Mouse (Mus musculus) embryo, embryonic 11 days (tissue): ENCODE results near the gene Gm17490.
A peak's percentile ranks its signal among the peaks of the same experiment; 100 is the strongest.

Source experiments
- DNase-seq: peaks from one replicate; pipeline ENCODE4 v3.0.0-alpha.2; 2015

The Gm17490 gene

DNA sequence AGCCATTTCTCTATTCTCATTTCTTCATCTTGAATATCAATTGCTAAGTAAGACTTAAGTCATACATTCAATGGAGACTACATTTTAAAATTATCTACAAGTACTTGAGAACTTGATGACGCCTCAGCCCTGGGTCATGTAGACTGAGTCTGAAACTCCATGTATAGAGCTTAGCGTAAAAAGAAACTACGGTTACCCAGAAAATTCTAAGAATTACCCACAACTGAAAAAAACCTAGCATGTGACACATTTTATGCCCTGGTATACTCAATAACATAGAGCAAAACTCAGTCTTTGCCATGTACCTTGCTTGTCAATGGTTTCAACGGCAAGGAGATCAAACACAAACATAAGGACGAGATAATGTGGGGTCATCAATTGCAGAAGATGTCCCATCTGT lies at the start of gene Gm17490:
TSS of gene Gm17490 (minus strand) at position 375 of the 400 bp plus-strand sequence.
- DNase-seq = no peak

DNA sequence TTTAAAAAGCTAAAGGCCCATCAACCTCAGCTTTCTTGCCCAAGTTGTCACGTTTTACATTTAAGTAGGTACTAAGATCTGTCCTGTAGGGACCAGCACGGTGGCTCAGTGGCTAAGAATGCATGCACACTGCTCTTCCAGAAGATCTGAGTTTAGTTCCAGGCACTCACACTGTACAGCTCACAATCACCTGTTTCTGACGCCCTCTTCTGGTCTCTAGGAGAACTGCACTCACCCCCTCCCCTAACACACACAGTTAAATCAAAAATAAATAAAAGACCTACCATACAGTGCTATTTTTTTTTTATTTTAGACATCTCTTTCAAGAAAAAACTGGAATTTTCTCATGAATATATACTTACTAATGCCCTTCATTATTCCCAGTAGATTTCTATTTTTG lies 46.1 kb upstream of the Gm17490 start:
- no peak for DNase-seq

DNA sequence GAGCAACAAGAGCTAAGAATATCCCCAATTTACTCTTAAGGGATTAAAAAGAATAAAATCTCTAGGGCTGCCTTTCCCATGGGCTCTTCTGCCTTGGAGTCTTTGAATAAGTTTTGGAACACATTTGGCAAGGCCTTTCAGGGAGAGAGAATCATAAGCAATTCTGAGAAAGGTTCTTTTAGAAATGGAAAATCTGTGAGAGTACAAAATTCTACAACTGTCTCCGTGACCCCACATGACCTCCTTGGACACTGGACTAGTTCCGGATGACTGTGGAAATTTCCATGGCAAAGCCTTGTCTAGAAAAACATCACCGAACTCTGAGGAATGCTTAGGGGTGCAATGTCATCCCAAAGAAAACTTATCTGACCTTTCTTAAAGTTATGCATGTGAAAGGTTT lies 39.3 kb upstream of the Gm17490 start:
- DNase-seq = no peak

DNA sequence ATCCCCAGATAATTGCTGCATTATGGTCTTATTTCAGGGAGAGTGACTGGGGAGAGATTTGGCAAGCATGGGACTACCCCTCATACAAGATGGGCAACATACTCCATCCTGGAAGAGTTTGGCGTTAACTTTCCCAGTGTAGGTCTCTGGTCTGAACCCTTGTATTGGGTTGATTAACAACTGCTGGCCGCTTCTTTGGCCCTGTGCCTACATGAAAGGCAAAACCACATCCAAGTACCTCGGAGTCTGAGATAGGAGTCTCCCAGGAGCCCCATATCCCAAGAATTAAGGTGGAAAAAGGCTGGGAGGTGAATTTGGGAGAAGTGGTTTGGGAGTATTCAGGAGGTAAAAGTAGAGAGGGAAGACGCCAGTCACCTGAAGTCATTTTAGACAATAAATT lies 38.7 kb upstream of the Gm17490 start:
- no peak for DNase-seq

DNA sequence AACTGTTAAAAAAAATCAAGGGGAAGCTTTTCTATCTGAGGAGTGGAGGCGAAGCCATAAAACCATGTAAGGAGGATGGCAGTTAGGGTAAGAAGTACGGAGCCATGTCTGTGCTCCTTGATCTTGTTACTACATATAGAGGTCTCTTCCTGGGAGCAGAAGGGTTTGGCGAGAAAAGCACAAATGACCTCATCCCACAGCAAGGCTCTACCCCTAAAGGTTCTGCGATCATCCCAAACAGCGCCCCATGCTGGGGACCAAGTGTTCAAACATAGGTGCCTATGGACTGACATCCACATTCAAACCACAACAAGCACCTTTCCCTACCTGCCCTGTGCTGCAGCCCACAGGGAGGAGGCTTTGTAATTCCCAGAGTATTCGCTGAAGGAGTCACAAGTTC lies 38.3 kb upstream of the Gm17490 start:
- peak; percentile 15 for DNase-seq

DNA sequence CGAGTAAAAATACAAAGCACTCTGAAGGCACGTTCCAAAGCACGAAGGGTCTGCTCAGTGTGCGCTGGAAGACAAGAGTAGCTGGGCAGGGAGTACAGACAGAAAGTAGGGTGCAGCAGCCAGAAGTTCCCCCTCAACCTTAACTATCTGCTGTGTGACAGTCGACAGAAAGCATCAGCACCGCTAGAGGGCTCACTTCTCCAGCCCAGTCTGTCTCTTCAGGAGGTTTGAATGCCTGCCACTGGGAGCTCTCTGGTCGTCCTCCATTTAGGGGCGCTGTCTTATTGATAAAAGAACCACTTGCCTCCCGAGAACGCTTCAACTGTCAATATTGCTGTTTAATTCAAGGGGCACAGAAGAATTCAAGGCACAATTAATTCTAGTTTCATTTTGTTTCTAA lies 37.9 kb upstream of the Gm17490 start:
- DNase-seq = peak; percentile 84

DNA sequence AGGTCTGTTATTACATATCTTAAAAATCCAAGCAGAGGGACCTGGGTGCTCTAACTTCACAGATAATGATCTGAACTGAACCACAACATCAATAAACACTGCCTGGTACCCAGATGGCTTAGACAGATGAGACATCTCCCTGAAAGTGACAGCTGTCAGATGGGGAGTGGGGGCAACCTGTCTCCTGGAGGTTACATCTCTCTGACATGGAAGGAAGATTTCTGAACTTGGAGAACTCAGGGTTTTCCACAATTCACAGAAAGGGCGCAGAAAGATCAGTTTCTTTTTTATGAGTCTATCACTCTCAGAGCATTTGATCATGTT lies 36.8 kb upstream of the Gm17490 start:
- no peak for DNase-seq

DNA sequence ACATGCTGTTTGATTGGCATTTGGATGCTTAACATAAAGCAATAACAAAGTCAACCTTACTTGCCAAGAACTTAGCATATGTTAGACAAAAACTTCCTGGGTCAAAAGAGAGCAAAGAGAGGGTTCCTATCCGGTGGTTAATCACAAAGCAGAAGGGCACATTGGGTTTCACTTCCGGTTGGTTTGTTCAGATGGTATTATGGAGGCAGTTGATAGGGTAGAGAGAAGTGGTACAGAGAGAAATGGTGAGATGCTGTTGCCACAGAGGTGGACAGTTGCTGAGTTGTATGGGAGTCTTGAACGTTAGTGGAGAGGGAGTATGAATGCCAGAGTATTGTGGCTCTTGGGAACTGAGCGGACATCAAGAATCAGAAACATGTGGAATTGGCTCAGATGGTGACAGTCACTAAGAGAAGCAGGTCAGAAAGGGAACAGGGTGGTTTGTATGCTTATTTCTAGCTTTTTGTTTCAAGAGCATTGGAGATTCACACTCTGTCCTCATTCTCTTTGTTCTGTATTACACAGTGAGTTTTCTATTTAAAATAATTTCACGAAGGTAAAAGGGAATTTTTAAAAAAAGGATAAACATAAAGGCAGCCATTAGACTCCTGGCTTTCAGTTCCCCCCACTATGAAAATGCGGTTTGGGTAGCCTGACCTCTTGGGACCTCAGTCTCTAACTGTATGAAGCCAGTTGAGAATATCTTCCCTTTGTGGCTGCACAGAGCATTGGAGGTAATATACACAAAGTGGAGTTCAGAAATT lies 36.3 kb upstream of the Gm17490 start:
- DNase-seq = no peak

DNA sequence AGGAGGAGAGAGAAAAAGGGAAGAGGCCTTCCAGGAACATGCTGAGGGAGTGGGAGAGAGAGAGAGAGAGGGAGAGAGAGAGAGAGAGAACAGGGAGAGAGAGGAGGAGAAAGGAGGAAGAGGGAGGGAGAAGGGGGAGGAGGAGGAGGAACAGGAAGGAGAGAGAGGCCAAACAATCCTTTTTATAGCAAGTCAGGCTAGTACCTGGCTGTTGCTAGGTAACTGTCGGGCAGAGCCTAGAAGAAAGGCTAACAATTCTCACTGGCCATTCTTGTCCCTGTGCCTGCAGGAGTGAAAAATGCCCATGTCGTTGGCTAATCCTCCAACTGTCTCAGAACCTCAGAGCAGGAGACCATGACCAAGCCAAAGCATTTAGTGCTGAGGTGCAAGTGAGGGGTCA lies 33.2 kb upstream of the Gm17490 start:
- no peak for DNase-seq

DNA sequence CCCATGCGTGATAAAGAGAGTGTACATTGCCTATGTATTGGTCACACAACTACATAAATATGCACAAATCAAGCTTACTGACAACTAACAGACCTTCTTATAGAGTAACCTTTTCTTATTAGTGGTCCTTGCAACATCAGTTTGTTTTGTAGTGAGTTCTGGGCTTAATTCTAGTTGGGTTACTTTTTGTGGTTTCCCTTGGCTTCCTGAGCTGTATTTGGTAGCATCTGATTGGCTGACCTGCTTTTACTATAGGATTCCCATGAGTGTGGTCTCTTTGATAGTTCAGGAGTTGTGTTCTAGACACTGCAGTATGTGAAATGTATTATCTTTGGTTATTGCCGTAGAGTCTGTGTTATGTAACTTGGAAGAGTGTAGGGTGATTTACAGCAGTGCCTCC lies 31.5 kb upstream of the Gm17490 start:
- DNase-seq = no peak

DNA sequence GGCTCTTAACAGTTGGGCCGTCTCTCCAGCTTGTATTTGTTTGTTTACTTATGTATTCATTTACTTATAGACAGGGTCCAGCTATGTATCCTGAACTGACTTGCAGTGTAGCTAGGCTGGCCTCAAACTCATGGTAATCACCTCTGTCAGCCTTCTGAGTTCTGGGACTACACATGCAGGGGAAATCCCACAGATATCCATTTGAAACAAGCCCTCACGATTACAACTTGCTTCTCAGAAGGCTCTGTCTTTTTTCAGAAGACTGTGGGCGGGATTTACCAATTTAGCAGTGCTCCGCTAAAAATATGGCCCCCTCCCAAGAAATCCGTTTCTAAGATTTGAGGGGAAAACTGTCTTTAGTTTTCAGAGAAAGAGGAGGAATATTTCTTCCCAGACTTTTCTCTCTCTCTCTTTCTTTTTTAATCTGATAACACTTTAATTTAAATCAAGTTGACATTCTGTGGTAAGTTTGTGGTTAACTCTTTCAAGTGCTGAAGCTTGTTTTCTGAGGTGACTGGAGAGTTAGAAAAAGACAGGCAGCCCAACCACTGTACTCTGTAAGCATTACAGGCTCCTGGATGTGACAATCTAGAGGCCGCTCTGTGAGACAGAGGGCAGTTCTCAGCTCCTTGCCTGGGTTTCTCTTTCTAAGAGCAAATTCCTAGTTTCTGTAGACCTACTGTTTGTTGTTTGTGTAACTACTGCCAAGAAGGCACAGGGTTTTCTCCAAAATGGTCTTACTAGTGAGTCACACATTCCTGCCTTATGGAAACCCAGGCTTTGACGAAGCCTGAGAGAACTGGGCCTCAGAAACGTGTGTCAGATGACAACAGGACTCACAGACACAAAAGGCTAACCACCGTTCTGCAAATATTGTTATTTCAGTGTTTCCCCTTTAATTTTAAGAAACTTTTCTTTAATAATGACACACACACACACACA lies 29.2 kb upstream of the Gm17490 start:
- no peak for DNase-seq

DNA sequence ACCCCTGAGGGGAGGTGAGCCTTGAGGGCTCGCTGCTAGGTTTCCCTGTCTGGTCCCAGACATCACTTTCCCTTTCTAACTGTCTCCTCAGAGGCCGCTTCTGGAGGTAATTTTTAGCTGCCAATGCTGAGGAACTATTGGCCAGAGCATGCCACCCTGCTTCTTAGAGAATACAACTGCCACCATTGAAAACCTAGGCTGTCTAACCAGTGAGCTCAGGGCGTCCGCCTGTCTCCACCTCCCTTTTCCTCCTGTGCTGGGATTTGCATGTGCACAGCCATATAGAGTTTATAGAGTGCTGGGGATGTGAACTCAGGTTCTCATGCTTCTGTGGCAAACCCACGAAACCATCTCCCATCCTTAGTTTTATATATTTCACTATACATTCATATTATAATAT lies 27.7 kb upstream of the Gm17490 start:
- DNase-seq = no peak

DNA sequence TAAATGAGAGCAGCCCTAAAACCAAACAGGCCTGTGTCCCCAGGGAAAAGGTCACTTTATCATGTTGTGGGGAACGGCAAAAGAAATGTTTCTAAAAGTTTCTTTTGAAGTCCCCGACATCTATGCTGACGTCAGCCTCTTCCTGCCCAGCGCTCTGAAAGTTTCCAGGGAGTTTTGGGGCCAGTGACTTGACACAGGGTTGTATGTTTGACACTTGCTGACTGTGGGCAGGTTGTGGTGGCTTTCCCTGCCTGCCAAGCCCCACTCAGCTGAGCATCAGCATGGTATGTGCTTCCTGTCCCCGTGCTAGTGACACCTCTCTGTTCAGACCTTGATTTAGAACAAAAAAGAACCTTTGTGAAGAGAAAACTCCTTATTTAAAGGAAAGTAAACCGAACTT lies 27.3 kb upstream of the Gm17490 start:
- no peak for DNase-seq

DNA sequence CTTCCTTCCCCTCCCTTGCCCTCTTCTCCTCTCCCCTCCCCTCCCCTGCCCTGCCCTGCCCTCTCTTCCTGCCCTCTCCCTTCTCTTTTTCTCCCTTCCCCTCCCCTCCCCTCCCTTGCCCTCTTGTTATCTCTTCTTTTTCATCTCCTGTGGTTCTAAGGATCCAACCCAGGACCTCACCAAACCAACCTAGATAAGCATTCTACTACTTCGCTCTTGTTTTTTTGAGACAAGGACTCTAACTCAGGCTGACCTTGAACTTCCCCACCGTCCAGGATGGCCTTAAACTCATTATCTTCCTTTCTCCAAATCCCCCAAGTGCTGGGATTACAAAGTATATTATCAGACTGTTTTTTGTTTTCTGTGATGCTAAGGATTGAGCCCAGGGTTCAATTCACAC lies 26.7 kb upstream of the Gm17490 start:
- no peak for DNase-seq

DNA sequence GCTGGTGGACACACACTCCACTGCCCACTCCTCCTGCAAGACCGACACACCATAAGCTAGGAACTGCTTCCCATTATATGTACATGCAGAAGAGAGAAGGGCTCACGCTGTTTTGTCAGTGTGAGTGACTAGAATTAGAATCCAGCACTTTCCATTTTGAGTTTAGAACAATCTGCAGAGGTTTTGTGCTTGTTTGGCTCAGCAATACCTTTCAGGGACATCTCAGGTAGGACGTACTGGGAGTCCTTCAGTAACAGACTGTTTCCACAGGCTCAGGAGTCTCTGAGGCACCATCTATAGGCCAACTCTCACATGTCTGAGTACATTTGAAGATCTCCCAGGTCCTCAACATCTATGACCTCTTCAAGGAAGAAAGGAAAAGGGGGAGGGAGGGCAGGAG lies 26.1 kb upstream of the Gm17490 start:
- no peak for DNase-seq

DNA sequence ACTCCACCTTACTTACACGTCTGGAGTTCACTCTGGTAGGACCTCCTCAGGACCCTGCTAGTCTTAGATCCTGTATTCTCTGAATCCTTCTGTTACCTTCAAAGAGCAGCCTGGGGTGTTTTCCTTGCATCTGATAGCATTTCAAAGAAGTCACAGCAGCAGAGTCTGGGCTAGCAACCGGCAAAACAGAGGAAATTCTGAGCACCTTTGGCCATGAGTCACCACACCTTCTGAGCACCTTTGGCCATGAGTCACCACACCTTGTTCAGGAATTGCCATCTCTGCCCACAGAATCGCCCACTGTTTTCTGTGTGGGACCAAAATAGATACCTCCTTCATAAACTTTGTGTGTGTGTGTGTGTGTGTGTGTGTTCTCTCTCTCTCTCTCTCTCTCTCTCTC lies 25.4 kb upstream of the Gm17490 start:
- DNase-seq = no peak

DNA sequence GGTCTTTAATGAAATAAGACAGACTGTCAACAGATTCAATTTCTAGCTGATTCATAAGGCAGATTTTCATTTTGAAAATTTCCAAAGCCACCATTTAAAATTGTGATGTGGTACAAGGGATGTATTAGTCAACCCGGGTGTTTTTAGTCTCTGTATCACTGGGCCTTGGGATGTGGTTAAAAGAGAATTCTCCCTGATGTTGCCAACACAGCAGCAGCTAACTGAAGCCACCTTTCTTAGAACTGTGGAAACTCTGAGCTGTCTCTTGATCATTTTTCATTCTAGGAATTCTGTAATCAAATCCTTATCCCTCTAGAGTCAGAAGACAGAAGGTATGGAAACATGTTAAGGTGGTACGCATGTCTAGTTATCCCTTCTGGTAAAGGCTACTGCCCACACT lies 19.2 kb upstream of the Gm17490 start:
- no peak for DNase-seq

DNA sequence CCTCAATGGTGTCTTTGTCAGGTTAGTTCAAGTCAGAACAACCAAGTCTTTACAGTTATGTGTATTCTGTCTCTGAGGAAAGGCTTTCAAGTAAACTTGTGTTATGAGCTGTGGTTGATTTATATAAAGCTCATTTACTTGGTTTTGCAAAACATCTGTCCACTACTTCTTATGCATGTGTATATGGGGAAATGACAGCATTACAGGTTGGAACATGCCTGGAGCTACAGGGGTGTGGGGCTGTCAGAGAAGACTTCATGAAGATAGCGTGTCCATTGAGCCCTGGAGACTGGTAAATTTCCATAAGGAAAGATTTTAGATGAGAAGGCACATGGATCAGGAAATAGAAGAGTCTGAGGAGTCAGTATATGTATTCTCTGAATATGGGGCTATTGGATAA lies 18.0 kb upstream of the Gm17490 start:
- no peak for DNase-seq

DNA sequence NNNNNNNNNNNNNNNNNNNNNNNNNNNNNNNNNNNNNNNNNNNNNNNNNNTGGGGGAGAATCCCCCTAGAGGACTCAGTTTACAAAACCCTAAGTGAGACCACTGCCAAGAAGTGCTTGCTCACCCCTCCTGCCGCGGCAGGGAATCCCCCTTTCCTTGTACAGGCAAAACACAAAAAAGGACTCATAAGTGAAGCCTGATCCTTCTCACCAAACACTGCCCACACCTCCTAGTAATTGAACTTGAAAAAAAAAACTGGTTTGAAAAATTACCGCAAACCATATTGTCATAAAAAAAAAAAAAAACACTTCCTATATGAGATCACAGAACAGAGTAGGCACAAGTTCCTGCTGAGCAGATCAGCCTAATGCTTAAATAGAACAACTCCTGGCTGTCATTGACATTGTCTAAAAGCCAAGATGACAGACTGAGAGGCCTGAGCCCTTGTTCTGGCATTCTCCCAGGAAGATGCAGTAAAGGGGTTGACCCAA lies 16.4 kb upstream of the Gm17490 start, which contains the start of gene Il2ra:
TSS of gene Il2ra (plus strand) at position 357 of the 491 bp plus-strand sequence.
- DNase-seq = no peak

DNA sequence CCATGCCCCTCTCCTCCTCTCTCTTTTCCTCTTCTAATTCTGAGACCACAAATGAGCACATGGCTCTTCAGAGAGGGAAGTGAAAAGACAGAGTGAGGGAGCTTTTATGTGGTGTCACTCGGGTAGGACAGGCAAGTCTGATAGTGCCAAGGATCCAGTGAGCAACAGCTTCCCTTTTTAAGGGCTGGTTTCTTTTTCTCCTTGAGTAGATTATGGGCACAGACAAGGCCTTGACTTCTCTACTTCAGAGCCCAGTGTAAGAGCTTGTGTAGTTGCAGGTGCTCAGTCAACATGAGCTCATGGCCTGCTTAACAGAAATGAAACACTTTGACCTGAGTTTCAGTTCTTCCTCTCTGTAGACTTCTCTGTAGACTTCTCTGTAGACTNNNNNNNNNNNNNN lies 11.1 kb upstream of the Gm17490 start:
- no peak for DNase-seq

DNA sequence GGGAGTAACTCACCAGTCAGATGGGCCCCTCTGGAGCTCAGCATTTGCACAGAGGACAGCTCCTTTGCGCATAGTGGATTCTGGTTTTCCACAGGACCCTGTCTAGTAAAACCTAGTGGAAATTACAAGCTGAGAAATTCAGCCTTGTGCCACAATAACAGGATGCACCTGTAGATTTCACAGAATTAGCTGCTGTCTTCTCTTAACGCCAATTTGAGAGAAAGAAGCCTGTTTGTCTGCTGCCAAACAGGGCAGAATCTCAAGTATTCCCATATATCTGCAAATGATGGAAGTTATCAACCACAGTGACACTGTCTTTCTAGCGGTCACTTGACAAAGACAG lies 10.0 kb upstream of the Gm17490 start:
- DNase-seq = no peak

DNA sequence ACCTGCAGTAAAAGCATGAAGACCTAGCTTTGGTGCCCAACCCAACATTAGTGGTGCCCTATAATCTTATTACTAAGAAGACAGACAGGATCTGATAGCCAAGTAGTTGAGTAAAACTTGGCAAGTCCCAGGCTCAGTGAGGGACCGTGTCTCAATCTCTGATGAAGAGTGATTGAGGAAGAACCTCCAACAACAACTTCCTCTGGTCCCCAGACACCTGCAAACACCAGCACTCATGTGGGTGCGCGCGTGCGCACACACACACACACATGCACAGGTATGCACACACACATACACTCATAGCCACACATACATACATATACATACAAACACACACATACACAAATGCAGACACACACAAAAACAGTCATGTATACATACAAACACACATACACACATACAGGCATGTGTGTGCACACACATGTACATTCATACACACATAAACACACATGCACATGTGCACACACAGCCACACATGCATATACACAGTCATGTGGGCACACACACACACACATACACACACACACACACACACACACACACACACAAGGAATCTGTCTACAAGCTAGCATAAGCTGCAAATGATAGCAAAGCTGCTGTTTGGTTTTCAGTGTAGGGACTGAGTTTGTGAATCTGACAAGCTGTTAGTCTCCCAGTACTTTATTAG lies 9.5 kb upstream of the Gm17490 start:
- no peak for DNase-seq

DNA sequence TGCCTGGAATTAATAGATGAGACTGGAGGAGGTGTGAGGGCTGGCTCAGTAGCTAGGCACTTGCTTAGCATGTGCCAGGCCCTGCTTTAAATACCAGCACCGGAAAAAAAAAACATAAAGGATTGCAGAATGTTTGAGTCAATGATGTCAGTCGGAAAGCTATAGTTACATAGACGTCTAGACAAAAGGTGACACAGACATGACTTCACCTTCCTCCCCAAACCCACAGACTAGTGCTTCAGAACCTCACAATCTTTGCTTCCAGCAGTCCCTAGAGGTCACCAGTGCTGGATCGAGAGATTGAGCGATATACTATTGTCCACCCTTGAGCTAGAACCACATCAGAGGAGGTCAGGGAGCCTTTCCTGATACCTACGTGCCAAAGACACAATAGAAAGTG lies 9.0 kb upstream of the Gm17490 start:
- no peak for DNase-seq

DNA sequence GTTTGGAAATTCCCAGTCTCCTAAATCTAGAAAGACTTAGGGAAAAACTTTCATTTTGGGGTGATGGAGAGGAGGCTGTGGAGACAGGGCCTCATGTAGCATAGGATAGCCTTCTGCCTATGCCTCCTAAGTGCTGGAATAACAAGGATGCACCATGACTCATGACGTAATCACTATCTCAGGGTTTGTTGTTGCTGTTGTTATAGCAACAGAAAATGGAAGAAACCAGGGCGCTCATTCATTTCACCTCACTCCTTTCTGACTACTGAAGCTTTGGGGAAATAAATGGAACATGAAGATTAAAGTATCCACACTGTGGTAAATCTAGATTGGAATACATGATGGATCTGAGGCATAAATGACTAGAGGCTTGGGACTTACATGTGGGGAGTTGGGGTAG lies 2.3 kb downstream of the Gm17490 start:
- DNase-seq = no peak
